Mouse (Mus musculus) C2C12 (cell line): ENCODE results near the gene Usp10. TPM values are rescaled to one million over a fixed set of nuclear protein-coding genes. Genes with fewer than 3 reads are reported as not detected.

ENCODE experiments used
- H3K27me3 ChIP-seq: one replicate; pipeline ENCODE4 v1.6.1; 2011; ENCODE audit not compliant: control insufficient read depth, insufficient read depth, insufficient read length
- H3K36me3 ChIP-seq: one replicate; pipeline ENCODE4 v1.6.1; 2011; ENCODE audit not compliant: control insufficient read depth, insufficient read depth
- H3K4me3 ChIP-seq: one replicate; pipeline ENCODE4 v1.5.1; 2011; ENCODE audit warnings: mild to moderate bottlenecking, control low read depth; ENCODE audit not compliant: poor library complexity, insufficient read depth, severe bottlenecking
- H3K79me2 ChIP-seq: one replicate; pipeline ENCODE4 v1.6.1; 2011; ENCODE audit not compliant: control insufficient read depth, insufficient read depth
- H3K79me3 ChIP-seq: one replicate; pipeline ENCODE4 v1.6.1; 2011; ENCODE audit warnings: low read depth, control low read depth
- H3ac ChIP-seq: one replicate; pipeline ENCODE3; 2011; ENCODE audit warnings: low read depth; ENCODE audit not compliant: control insufficient read depth, insufficient read length
- CEBPB ChIP-seq: IDR thresholded peaks from one replicate; pipeline ENCODE4 v1.6.1; 2011; ENCODE audit warnings: low read depth, mild to moderate bottlenecking, control low read depth, moderate library complexity
- CTCF ChIP-seq: IDR thresholded peaks from one replicate; pipeline ENCODE4 v1.5.1; 2011; ENCODE audit not compliant: control insufficient read depth, insufficient read depth, insufficient read length
- FOSL1 ChIP-seq: IDR thresholded peaks from one replicate; pipeline ENCODE4 v1.8.0; 2011; ENCODE audit warnings: mild to moderate bottlenecking, low read length; ENCODE audit not compliant: poor library complexity, insufficient read depth, severe bottlenecking
- MAX ChIP-seq: IDR thresholded peaks from one replicate; pipeline ENCODE4 v1.6.1; 2011; ENCODE audit warnings: mild to moderate bottlenecking, control low read depth
- MYOD1 ChIP-seq: IDR thresholded peaks from one replicate; pipeline ENCODE4 v1.6.1; 2011; ENCODE audit warnings: low read depth; ENCODE audit not compliant: control insufficient read depth, insufficient read length
- MYOG ChIP-seq: IDR thresholded peaks from one replicate; pipeline ENCODE4 v1.6.1; 2011; ENCODE audit not compliant: control insufficient read depth, insufficient read length; ENCODE audit errors: extremely low read depth
- USF1 ChIP-seq: IDR thresholded peaks from one replicate; pipeline ENCODE4 v1.6.1; 2011; ENCODE audit warnings: low read depth, mild to moderate bottlenecking, control low read depth, moderate library complexity
- polyA plus RNA-seq: library from polyadenylated mRNA; unstranded; fragments of >200 nt; fragmentation: generic; extraction: Trizol; gene quantifications from one replicate; pipeline ENCODE4 v1.2.1, GENCODE M21; 2012; ENCODE audit warnings: missing spikeins

The Usp10 gene
- polyA plus RNA-seq, 1 experiment: 101 TPM

GRCm38 (mm10) chr8:119964859-119965258, 54.7 kb downstream of the Usp10 start:
- Histone ChIP-seq H3K79me3 (no peaks in the 10 kb centered on the region), H3ac (no peak overlapping the region), H3K4me3 (no peak overlapping the region), H3K27me3 (no peaks in the 10 kb centered on the region), H3K36me3 (no peaks in the 10 kb centered on the region), H3K79me2 (no peaks in the 10 kb centered on the region)
- no peak for TF ChIP-seq FOSL1
- peak; percentile 68 for TF ChIP-seq MYOD1
- TF ChIP-seq USF1: peak; percentile 23
- no peak for TF ChIP-seq MAX

DNA sequence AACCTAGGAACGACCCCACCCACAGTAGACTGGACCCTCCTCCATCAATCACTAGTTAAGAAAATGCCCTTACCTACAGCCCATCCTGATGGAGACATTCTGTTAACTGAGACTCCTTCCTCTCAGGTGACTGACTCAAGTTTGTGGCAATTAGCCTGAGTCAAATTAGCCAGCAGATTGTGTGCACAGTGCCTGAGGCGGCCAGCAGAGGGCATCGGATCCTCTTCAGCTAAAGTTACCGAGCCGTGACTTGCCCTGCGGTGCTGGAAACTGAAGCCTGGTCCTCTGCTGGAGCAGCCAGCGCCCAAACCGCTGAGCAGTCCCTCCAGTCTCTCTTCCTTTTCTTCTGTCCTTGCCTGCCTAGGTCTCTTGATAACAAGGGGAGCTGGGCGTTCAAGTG, 57.3 kb downstream of the Usp10 start:
- Histone ChIP-seq H3K4me3 (no peak overlapping the region), H3K36me3 (no peaks in the 10 kb centered on the region), H3ac (no peak overlapping the region), H3K27me3 (no peaks in the 10 kb centered on the region), H3K79me2 (no peaks in the 10 kb centered on the region), H3K79me3 (no peaks in the 10 kb centered on the region)
- TF ChIP-seq MAX: no peak
- no peak for TF ChIP-seq USF1

DNA sequence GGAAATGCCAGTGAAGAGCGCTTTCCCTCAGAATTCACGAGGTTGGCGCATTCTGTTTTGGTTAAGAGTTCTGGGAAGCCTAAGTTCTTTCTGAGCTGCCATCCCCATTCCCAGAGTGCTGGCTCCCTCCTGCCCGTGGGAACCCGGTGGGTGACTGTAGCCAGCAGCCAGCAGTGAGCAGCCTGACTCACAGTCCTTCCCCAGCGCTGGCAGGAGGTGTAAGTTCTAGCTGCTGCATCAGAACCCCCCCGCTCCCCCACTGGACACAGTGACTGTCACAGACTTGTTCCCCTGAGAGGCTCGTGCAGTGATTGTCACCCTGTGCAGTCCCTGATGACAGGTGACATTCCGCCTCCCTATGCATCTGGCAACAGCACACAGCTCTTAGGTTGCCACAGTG, 60.0 kb downstream of the Usp10 start:
- Histone ChIP-seq H3K27me3 (no peaks in the 10 kb centered on the region), H3K36me3 (no peaks in the 10 kb centered on the region), H3ac (no peak overlapping the region), H3K79me3 (no peaks in the 10 kb centered on the region), H3K4me3 (no peak overlapping the region), H3K79me2 (no peaks in the 10 kb centered on the region)
- TF ChIP-seq MYOD1 (no peak), MAX (no peak)

DNA sequence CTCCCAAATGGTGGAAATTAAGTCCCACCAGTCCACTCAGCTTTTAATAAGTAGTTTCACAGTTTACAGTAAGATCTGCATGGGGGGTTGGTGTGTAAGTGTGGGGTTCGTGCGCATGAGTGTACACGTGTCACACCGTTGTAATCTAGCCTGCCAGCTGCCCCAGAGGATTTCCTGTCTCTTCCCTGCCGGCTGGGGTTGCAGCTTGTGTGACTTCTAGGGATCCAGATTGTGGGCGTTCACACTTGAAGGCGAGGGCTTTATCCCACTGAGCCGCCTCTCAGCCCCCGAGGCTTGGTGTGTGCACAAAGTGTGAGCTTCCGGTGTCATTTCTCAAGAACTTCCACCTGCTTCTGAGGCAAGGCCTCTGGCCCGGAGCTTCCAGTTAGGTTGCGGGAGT, 62.4 kb downstream of the Usp10 start:
- Histone ChIP-seq H3K79me3 (no peaks in the 10 kb centered on the region), H3K36me3 (no peaks in the 10 kb centered on the region)

GRCm38 (mm10) chr8:119978770-119979381, 68.7 kb downstream of the Usp10 start:
- no peak overlapping the region for H3ac ChIP-seq
- no peaks in the 10 kb centered on the region for H3K36me3 ChIP-seq
- no peaks in the 10 kb centered on the region for H3K79me3 ChIP-seq
- TF ChIP-seq MYOG (no peak), MYOD1 (no peak), CTCF (no peak), USF1 (no peak), FOSL1 (no peak), CEBPB (no peak), MAX (no peak)
- H3K79me2 ChIP-seq: no peaks in the 10 kb centered on the region
- no peak overlapping the region for H3K4me3 ChIP-seq
- no peaks in the 10 kb centered on the region for H3K27me3 ChIP-seq

More for the DNA sequence above, 62.4 kb downstream of the Usp10 start:
- H3K4me3 ChIP-seq: no peak overlapping the region
- H3ac ChIP-seq: no peak overlapping the region
- no peaks in the 10 kb centered on the region for H3K27me3 ChIP-seq
- TF ChIP-seq MAX: no peak
- no peak for TF ChIP-seq MYOD1
- TF ChIP-seq FOSL1: no peak
- TF ChIP-seq USF1: no peak
- no peak for TF ChIP-seq CEBPB
- TF ChIP-seq MYOG: no peak
- TF ChIP-seq CTCF: no peak
- H3K79me2 ChIP-seq: no peaks in the 10 kb centered on the region

GRCm38 (mm10) chr8:119981253-119981652, 71.1 kb downstream of the Usp10 start:
- Histone ChIP-seq H3K27me3 (no peaks in the 10 kb centered on the region), H3K36me3 (no peaks in the 10 kb centered on the region), H3ac (no peak overlapping the region), H3K4me3 (no peak overlapping the region), H3K79me3 (no peaks in the 10 kb centered on the region), H3K79me2 (no peaks in the 10 kb centered on the region)
- TF ChIP-seq CEBPB (no peak), CTCF (peak; percentile 33), MAX (no peak), MYOG (no peak)

DNA sequence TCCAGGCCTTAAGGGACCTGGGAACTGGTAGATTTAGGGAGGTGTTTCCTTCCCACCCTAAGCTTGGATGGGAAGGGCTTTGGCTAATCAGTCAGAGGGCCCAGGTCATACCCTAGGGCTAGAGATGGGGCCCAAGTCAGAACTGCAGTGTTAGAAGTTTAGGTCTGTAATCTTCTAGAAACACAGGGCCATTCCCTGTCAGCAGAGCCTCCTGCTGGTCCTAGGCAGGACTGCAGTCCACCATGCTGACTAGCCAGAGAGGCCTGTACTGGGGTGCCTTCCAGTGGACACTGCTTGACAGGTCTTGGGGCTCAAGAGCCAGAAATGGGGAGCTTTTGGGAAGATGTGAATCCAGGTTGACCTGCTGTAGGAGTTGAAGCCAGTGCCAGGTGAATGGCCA, 73.9 kb downstream of the Usp10 start:
- Histone ChIP-seq H3K27me3 (no peaks in the 10 kb centered on the region), H3K4me3 (no peak overlapping the region), H3K79me2 (no peaks in the 10 kb centered on the region), H3ac (no peak overlapping the region), H3K36me3 (no peaks in the 10 kb centered on the region), H3K79me3 (no peaks in the 10 kb centered on the region)
- no peak for TF ChIP-seq CTCF
- no peak for TF ChIP-seq FOSL1
- no peak for TF ChIP-seq MYOG
- no peak for TF ChIP-seq MYOD1
- TF ChIP-seq MAX: no peak
- no peak for TF ChIP-seq CEBPB
- no peak for TF ChIP-seq USF1
